Mouse (Mus musculus): ENCODE data around the gene Ikzf4. TPM values are rescaled to one million over a fixed set of nuclear protein-coding genes. Genes with fewer than 3 reads are reported as not detected.

The Ikzf4 gene
- total and polyA plus RNA-seq, 3 experiments: 0.03 TPM; not detected in 2

DNA sequence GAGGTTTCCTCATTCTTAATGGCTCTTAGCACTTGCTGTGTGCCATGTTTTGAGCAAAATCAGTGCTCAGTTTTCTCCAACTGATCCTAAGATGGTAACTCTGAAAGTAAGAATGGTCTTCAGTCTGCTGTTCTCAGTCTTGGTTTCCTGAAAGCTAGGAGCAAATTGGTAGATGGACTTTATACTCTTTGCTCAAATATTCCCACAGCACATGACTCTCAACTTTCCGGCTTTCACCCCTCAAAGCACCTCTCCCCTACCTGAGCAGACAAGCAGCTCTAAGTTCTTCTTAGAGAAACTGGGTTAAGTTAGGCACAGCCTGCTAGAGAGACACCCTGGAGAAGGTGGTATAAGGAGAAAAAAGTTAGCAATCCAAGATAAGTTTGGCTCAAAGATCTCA, 10.9 kb upstream of the Ikzf4 start:
- no peak overlapping the region for H3K4me3 ChIP-seq (ENCODE audit: control insufficient read depth in 1 of 2, insufficient read depth in 1 of 2, low read depth in 2 of 2, low read length in 2 of 2)
- H3K36me3 ChIP-seq (ENCODE audit: control insufficient read depth in 1 of 2, insufficient read depth in 2 of 2, low read length in 2 of 2): peaks cover 0 to 3% of the 10 kb centered on the region in 2 experiments; a peak in 1 of 4 replicates
- no peak overlapping the region for H3K27ac ChIP-seq (ENCODE audit: control insufficient read depth, low read depth, low read length)
- TF ChIP-seq EP300 (IDR thresholded peaks at IDR 0.05; ENCODE audit: low read depth in 1 of 2, low read length in 2 of 2) (no peak), SIN3A (IDR thresholded peaks at IDR 0.05; ENCODE audit: low read length) (no peak), UBTF (IDR thresholded peaks at IDR 0.05; ENCODE audit: borderline replicate concordance, insufficient read depth, low read depth, low read length) (no peak), POLR2AphosphoS5 (IDR thresholded peaks at IDR 0.05; ENCODE audit: borderline replicate concordance, low read depth, low read length) (no peak), JUND (IDR thresholded peaks at IDR 0.05; ENCODE audit: low read depth, low read length) (no peak), USF1 (IDR thresholded peaks at IDR 0.05; ENCODE audit: low read depth, low read length) (no peak), POLR2A (IDR thresholded peaks at IDR 0.05; ENCODE audit: control insufficient read depth in 1 of 2, insufficient read depth in 1 of 2, low read depth in 1 of 2, low read length in 2 of 2, poor library complexity in 1 of 2) (no peak), CTCF (IDR thresholded peaks at IDR 0.05 in 2 of 3, conservative IDR thresholded peaks at IDR 0.05 in 1 of 3; ENCODE audit: control insufficient read depth in 1 of 3, insufficient read depth in 1 of 3, low read depth in 2 of 3, low read length in 3 of 3, poor library complexity in 1 of 3, severe bottlenecking in 1 of 3) (no peak), GATA1 (IDR thresholded peaks at IDR 0.05; ENCODE audit: low read depth, low read length) (no peak), MAFK (IDR thresholded peaks at IDR 0.05; ENCODE audit: borderline replicate concordance, low read depth, low read length) (no peak), ZNF384 (IDR thresholded peaks at IDR 0.05; ENCODE audit: low read depth, low read length) (no peak), TBP (IDR thresholded peaks at IDR 0.05; ENCODE audit: low read depth, low read length) (no peak), GABPA (IDR thresholded peaks at IDR 0.05; ENCODE audit: low read depth, low read length) (no peak), KAT2A (conservative IDR thresholded peaks at IDR 0.05; ENCODE audit: low read depth, low read length) (no peak), MEF2A (IDR thresholded peaks at IDR 0.05; ENCODE audit: extremely low read depth, insufficient replicate concordance, low read depth, low read length, poor library complexity, severe bottlenecking) (no peak), E2F4 (IDR thresholded peaks at IDR 0.05; ENCODE audit: borderline replicate concordance, low read depth, low read length) (no peak), ETS1 (IDR thresholded peaks at IDR 0.05; ENCODE audit: low read depth, low read length) (no peak), TAL1 (IDR thresholded peaks at IDR 0.05; ENCODE audit: low read length) (no peak), HCFC1 (IDR thresholded peaks at IDR 0.05; ENCODE audit: low read depth, low read length) (no peak)
- H3K27me3 ChIP-seq (ENCODE audit: control insufficient read depth in 1 of 2, insufficient read depth in 2 of 2, low read length in 2 of 2): peaks cover 5 to 22% of the 10 kb centered on the region in 2 experiments
- no peak for DNase-seq (ENCODE audit: low read depth, low spot score)
- no peaks in the 10 kb centered on the region for H3K79me2 ChIP-seq (ENCODE audit: control insufficient read depth, insufficient read depth, low read length, poor library complexity)
- H3K4me1 ChIP-seq (ENCODE audit: control insufficient read depth in 1 of 2, insufficient read depth in 2 of 2, low read length in 2 of 2): peaks cover 0 to 2% of the 10 kb centered on the region in 2 experiments; a peak in 1 of 4 replicates
- no peaks in the 10 kb centered on the region for H3K9me3 ChIP-seq (replicated peaks; ENCODE audit: insufficient read depth, low read length)
- H3K9ac ChIP-seq (ENCODE audit: control insufficient read depth, low read depth, low read length, poor library complexity, severe bottlenecking): no peak overlapping the region

DNA sequence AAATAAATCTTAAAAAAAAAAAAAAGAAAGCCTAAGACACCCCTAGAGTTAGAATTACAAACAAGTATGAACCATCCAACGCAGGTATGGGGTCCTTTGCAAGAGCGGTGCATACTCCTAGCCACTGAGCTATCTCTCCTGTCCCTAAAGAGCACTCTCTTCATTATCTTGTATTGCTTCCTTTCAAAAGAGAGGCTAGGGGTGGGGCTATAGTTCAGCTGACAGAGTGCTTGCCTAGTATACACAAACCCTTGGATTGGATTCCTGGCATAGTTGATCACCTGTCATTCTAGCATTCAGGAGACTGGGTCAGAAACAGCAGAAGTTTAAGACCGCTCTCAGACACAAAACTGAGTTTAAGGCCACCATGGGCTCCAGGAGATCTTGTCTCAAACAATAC, 9.5 kb upstream of the Ikzf4 start:
- no peak overlapping the region for H3K9ac ChIP-seq (ENCODE audit: control insufficient read depth, low read depth, low read length, poor library complexity, severe bottlenecking)
- no peaks in the 10 kb centered on the region for H3K9me3 ChIP-seq (replicated peaks; ENCODE audit: insufficient read depth, low read length)
- DNase-seq (ENCODE audit: low read depth, low spot score): peak; percentile 44
- H3K36me3 ChIP-seq (ENCODE audit: control insufficient read depth in 1 of 2, insufficient read depth in 2 of 2, low read length in 2 of 2): peaks cover 0 to 3% of the 10 kb centered on the region in 2 experiments; a peak in 1 of 4 replicates
- TF ChIP-seq ZC3H11A (IDR thresholded peaks at IDR 0.05; ENCODE audit: low read depth, low read length): no peak
- TF ChIP-seq SIN3A (IDR thresholded peaks at IDR 0.05; ENCODE audit: low read length): peak; percentile 33; the same call in 1 of the 2 replicates
- H3K4me1 ChIP-seq (ENCODE audit: control insufficient read depth in 1 of 2, insufficient read depth in 2 of 2, low read length in 2 of 2): peaks cover 0 to 2% of the 10 kb centered on the region in 2 experiments; a peak in 1 of 4 replicates
- H3K27ac ChIP-seq (ENCODE audit: control insufficient read depth, low read depth, low read length): no peak overlapping the region
- no peak overlapping the region for H3K4me3 ChIP-seq (ENCODE audit: control insufficient read depth in 1 of 2, insufficient read depth in 1 of 2, low read depth in 2 of 2, low read length in 2 of 2)
- peaks cover 11 to 30% of the 10 kb centered on the region in 2 experiments for H3K27me3 ChIP-seq (ENCODE audit: control insufficient read depth in 1 of 2, insufficient read depth in 2 of 2, low read length in 2 of 2)
- H3K79me2 ChIP-seq (ENCODE audit: control insufficient read depth, insufficient read depth, low read length, poor library complexity): no peaks in the 10 kb centered on the region
